Mouse (Mus musculus) erythroblast, embryonic 14.5 days (primary cell): Measurements from ENCODE around the gene Ppara.

Experiments
- GATA1 ChIP-seq: IDR thresholded peaks from 2 replicates; pipeline ENCODE4 v1.6.1; 2012; ENCODE audit warnings: low read length, inconsistent platforms, mixed read lengths
- TAL1 ChIP-seq: IDR thresholded peaks from 3 replicates; pipeline ENCODE4 v1.6.1; 2012; ENCODE audit warnings: low read length, inconsistent platforms, mixed read lengths

DNA sequence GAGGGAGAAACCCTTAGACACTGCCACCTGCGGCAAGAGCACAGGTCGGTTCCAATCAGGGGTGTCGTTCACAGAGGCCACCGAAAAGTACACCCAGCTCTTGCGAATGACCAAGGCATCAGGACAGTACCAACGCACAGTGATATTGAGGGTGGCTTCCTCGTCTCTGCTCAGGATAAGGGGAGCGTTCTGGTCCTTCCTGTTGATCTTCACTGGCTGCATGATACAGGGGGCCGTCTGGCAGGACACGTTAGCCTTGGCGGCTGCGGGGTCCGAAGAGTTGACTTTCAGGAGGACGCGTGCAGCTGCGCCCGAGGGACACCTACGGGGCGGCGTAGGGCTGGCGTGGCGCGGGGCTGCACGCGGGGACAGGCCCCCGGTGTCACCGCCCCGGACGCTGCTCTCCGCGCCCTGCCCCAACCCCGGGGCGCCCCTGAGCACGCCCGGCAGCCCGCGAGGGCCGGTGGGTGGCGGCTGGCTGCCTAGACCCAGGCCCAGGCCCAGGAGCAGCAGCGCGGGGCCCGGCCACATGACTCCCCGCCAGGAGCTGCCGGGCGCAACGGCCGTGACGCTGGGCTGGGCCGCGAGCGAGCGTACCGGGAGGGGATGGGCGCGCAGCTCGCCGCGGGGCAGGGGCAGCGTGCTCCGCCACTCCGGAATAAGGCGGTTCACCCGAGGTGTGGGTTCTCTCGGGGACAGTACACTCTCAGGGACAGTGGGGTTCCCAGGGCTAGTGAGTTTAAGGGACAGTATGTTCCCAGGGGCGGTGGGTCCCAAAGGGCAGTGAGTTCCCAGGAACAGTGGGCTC is 86.6 kb downstream of the Ppara start, which contains the start of gene Pkdrej:
- TF ChIP-seq GATA1 (no peak), TAL1 (no peak)
